Mouse (Mus musculus) urinary bladder, postnatal 14 days (tissue): ENCODE measurements at regions not wholly inside any gene's neighbourhood (a gene's known extent, or its start where the extent isn't known, plus 50 kb on each side); places are given as distances from the start of the nearest gene placed in this dataset.
"Not testable (repeated sequence)": the region's sequence is repeated elsewhere in the genome, so short reads cannot be mapped to it uniquely, and the experiment has no call there.

Experiments used
- DNase-seq: peaks from one replicate; pipeline ENCODE4 v3.0.0; 2021; ENCODE audit warnings: low spot score

DNA sequence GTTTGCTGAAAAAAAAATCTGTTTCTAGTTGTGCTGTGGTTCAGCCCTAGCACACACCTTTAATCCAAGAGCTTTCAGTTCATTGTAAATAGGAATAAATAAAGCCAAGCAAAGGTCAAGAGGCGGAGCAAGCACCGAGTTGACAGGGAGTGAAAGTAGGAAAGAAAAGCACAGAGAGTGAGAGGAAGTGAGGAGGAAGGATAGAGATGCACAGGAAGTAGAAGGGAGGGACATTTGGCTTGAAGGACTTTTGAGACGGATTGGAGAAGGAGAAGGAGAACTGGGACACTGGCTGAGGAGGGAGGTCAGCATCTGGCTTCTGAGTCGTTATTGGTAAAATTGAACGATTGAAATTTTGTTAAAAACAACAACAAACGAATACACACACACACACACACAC lies 402.0 kb upstream of the Igfbp7 start:
- no peak for DNase-seq

DNA sequence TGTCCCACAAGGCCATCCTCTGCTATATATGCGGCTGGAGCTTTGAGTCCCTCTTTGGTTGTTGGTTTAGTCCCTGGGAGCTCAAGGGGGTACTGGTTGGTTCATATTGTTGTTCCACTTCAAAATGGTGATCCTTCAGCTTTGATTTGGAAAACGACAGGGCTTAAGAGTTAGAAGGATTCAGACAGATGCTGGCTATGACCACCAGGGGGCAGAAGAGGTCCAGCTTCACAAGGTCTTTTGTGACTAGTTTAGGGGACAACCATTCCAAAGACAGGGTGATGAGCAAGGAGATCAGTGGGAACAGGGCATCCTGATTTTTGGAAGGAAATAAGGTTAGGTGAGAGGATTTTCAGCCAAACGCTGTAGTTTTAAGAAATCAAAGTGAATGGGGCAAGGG lies 399.9 kb upstream of the Igfbp7 start:
- DNase-seq, result peak; percentile 54

DNA sequence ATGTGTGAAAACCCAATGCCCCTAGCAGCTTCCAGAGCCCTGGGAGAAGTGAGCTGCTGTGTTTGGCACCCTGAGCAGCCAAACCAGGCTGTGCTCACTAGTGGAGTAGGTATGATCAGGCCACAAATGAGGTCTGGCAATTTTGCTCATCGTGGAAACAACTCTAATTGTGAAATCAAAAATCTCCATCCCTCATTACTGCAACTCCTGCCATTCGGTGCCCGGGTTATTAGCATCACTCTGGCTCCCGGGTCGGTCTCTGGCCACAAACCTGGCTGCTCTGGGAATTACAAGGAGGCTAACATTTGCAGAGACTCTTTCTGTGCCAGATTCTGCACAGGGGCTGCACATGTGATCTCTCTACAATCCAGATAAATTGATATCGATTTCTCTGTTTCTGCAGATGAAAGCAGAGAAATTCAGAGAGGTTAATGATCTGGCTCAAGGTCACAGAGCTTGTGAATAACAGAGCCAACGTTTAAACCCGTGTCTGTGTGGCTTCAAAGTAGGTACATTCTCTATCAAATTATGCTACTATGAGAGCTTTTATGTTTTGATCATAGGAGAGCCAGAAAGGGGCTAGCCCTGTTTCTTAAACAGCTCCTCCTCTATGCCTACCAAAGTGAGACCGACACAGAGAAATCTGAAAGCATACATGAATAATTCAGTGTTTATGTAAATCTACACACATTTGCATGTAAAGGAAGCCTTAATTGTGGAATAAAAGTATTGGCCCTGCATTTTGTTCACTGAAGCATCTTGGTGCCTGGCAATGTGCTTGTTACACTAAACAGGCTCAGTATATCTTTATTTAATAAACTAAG lies 398.7 kb upstream of the Igfbp7 start:
- DNase-seq, result no peak

DNA sequence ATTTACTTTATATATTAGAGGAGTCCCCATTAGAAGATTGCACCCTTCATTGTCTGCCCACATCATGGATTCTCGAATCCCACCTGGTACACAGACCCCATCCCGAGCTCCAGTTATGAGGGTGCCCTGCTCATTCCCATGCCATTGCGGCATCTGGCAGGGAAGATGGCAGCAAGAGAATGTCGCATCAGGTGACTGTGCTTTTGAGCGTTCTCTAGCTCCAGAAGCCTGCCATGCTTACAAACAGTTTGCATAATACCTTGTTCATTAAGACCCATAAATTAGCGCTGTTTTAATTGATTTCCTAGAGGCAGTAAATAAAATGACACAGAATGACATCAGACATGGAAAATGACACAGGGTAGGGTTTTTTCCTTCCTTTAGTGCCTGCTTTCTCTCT lies 398.0 kb upstream of the Igfbp7 start:
- DNase-seq, result no peak

DNA sequence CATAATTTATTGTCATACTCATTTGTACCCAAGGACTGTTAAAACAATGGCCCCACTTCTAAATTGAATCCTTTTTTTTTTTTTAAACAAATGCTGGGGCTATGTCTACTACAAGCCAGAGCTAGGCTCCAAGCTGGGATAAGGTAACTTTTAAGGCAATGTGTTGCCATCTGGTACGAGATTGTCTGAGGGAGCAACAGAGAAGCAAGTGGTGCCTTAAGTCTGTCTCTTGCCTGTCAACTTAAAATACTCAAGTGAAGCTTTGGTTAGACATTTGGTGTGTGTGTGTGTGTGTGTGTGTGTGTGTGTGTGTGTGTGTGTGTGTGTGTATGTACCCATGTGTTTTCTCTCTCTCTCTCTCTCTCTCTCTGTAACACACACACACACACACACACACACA lies 397.5 kb upstream of the Igfbp7 start:
- no peak for DNase-seq

DNA sequence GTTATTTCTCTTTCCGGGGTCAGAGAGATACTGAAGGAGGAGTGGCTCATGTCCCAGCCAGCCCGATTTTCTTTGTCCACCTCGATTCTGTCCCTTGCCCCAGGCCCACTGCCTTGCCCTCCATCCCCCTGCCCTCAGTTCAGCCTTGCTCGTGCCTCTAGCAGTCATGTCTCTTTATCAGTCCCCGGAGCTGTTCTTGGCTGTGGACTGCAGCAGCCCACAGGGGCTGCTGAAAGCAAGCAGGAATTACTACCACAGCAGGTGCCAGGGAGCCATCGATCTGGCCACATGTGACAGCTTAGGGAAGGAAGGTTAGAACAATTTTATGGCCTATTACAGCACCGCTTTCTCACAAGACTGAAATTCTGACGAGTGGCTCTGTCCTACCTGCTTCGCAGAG lies 396.3 kb upstream of the Igfbp7 start:
- no peak for DNase-seq

DNA sequence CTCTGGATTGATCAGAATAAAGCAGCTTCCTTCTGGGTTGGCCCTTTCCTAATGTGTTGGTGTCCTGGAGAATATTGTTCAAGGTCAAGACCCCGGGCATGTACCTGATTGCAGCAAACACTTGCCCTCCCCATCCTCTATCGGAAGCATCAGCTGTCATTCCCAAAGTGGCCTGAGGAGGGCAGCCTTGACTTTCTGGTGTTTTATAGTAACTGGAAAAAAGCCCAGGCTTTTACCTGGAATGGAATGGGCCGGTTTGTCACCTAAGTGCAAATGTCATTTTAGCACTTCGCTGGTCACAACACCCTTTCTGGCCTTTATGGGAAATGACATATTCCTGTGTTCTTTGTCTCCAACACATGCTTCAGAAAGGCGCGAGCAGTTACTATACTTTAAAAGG lies 395.7 kb upstream of the Igfbp7 start:
- peak; percentile 42 for DNase-seq

DNA sequence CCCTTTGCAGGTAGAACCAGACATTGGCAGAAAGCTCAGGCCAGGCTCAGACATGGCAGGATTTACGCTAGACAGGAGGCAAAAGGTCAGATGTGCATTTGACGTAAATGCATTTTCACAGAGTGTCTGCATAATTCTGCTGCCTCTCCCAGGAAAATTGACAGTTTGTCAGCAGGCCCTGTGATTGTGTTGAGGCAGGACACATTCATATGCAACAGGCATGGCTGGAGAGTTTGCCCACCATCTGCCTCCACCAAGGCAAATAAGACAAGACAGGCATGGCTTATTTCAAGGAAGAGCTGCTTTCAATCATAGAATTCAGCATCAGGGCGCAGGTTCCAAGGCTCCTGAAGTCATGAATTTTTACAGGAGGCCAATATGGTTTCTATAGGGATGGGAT lies 389.1 kb upstream of the Igfbp7 start:
- DNase-seq, result no peak

DNA sequence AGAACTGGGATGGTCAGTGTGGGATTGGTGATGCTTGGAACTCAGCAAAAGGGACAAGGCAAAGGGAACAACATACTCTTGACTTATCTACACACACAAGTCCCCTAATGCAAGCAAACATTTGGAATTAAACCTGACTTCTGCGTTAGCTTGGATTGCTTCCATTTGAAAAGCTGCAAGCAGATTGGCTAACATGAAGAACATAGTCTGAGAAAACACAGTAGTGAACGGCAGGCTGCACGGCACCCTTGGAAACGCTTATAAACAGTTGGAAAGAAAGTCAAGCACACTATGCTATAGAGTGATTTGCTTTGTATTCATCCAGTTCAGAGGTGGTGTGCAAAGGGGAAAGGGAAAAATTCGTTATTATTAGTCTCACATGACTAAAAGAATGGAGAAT lies 387.9 kb upstream of the Igfbp7 start:
- no peak for DNase-seq

DNA sequence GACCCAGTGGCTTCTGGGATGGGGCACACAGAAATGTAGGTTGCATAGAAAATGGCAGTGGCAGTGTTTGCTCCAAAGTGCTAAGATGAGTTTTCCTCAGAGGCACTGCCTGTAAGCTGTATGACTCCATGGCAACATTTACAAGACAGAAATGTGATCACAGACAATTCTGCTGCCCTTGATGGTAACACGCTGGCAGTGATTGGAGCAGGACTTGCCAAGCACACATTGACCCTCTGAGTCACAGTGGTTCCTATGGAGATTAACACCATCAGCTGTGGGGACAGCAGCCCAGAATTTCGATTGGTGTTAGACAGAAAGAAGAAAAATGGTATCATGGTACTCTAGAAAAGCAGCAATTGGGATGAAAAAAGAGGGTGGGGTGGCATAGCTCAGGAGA lies 376.1 kb upstream of the Igfbp7 start:
- no peak for DNase-seq

DNA sequence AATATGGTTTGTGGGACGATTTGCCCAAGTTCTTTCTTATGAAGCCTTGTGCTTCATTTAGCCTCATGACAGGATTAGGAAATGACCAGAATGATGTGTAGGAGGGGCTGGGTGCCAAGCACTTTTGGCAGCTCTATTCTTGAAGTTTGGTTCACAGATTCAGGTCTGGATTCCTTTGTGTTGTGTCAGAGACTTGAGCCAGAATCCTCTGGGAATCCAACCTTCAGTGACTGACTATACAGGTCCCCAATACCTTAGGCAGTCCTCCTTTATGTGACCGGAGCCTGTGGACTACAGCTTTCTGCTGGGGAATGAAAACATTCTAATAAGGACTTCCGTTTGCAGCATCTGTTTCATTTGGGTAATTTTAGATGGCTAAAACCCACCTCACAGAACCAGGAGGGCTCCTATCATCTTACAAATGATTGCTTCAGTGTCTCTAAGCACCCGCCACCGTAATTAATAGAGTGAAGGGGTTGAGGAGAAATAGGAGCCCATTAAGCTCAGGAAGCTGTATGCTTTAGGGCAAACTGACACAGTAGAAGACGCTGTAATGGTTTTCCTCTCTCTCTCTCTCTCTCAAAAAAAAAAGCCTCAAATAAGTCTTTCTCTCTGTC lies 354.7 kb upstream of the Igfbp7 start:
- no peak for DNase-seq

DNA sequence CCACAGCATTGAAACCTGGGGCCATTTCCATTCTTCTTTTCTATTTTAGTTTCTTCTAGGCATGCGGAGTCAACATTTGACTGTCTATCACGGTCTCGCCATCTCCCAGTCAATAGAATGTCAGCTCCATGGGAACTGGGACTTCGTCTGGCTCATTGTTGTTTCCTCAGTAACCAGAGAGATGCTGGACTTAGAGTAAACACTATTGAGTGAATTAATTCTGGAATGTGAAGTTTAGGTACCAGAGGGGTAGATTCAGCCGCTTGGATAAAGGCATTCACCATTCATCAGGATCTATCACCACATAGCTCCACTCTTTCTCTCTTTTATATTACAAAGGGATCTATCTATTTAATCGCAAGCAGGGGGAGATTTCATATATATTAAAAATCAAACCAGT lies 354.2 kb upstream of the Igfbp7 start:
- no peak for DNase-seq

DNA sequence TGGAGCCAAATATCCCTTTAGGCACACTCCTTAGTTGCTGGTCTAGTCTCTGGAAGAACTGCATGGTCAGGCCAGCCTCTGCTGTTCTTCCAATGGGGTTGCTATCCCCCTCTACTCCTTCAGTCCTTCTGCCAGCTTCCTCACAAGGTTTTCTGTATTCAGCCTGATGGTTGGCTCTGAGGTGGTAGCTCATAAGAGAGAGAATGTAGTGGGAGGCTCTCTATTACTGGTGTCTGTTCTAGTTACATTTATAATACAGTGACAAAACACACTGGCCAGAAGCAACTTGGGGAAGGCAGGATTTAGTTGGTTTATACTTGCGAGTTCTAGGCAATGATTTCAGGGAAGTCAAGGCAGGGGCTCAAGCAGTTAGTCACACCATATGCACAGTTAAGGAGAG lies 341.1 kb upstream of the Igfbp7 start:
- DNase-seq, result no peak

DNA sequence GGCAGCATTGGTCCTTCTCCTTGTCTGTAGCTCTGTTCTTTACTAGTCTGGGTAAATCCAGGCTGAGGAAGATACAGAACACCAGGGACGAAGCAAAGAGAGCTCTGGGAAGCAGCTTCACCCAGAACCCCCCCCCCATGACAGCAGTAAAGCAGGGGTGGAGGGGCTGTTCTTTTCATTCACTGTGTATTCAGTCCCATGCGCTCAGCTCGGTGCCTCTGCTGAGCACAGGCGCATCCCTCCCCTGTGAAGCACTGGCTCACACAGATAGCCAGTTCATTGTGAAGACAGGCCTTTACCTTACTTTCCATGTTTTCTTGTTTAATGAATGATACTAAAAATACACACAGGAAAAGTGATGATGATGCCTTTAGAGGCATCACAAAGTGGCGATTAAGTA lies 338.8 kb upstream of the Igfbp7 start:
- DNase-seq, result no peak

DNA sequence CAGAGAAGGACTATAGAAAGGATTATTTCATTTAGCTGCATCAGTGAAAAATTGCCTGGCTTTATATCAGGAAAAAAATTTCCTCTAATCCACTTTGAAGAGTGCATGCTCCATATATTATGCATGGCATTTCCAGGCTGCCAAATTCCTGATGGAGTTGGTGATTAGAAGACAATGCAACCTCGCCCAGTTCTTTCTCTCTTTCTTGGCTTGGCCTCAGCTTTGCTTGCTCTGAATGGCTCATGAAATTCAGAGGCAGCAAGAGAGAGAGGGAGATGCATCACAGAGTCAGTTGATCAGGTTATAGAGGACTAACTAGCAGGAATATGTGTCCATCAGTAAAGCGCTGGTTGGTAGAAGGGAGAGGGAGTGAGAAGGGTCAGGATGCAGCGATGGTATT lies 335.6 kb upstream of the Igfbp7 start:
- no peak for DNase-seq

DNA sequence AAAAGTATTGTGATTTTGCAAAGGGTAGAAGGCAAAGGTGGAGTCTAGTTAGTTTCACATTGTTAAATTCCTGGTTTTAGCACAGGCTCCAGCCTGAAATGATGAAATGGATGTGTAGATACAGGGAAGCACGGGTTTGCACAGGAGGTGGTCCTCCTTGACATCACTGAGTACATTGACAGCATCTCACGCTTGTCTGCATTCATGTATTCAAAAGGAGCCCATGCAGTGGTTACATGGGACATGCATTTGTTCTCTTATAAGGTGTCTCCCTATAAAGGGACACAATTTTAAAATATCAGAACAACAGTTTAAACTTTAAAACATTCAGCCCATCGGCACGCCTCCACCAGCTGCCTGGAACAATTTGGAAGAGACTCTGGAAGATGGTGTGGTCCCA lies 322.4 kb upstream of the Igfbp7 start:
- DNase-seq, result not testable (repeated sequence)

DNA sequence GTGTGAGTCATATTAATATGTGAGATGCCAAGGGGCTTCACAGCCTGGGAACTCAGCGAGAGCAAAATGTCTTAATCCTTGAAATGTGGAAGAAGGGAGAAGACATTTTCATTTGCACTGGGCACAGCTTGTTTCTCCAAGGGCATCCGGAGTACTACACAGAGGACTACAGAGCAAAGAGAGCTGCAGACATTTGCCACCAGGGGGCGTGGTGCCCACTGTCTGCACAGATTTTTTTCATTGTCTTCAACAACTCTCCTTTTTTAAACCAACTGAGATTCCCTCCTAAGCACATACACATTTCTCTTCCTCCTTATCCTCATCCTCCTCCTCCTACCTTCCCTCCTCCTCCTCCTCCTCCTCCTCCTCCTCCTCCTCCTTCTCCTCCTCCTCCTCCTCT lies 273.8 kb upstream of the Igfbp7 start:
- no peak for DNase-seq

DNA sequence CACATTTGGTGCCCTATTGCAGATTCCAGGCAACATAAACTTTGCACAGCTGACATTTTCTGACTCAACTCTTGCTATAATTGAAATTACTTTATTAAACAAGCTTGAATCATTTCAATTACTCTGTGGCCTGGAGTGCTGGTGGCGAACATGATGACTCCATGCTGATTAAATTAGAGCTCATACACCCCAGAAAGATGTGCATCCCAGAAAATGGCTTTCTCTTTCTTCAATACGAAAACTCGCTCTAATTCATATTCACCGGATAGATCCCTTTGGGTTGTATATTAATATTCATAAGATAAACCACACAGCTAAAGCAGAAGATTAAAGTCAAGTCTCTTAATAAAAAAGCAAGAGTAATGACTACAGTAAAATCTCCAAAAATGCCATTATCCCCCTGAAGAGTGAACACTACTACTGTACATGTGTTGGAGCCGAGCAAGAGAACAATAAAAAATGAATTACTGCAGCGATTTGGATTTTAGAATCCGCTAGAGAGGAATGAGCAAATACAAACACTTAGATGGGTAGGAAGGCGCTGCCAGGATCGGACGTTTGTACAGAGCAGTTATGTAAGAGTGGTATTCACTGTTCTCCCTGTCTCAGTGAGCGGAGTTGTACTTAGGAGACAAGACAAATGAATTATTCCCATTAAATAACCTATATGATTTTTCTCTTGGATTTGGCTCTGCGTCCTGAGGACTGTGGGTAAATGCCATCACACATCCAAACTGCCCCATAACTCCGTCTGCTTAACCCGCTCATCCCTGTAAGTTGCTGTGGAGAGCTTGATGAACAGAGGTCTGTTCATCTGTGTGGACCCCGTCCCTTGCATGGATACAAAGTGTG lies 264.5 kb upstream of the Igfbp7 start:
- DNase-seq, result no peak

DNA sequence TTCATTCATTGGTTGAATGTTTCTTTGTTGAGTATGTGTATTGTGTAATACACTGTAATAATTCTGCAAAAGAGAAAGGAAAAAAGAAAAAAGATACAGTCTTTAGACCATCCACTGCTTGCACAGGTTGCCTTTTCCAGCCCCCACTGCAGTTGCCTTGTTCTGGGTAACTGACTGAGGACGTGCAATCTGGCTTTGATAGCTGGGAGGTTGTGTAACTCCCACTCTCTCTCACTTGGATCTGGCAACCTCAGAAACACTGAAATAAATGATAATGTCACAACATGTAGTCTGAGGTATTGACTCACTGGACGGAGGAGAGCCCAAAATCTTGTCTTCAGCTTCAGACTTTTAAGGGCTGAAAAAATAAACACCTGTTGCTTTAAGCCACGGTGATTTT lies 255.3 kb upstream of the Igfbp7 start:
- DNase-seq, result no peak

DNA sequence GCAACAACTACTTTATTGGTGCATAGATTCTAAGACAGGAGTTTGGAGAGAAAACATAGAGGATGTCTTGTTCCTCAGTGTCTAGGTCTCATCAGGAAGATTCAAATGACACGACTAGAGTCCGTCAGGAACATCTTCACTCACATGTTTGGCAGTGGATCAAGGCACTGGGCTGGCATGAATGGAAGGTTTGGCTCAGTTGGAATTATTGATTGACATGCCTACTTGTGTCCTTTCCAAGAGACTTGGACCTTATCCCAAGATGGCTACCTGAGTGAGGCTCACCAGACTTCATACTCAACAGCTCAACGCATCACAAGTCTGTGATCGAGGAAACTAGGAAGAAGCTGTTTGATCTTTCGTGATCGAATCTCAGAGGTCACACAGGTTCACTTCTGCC lies 251.2 kb upstream of the Igfbp7 start:
- DNase-seq, result no peak

DNA sequence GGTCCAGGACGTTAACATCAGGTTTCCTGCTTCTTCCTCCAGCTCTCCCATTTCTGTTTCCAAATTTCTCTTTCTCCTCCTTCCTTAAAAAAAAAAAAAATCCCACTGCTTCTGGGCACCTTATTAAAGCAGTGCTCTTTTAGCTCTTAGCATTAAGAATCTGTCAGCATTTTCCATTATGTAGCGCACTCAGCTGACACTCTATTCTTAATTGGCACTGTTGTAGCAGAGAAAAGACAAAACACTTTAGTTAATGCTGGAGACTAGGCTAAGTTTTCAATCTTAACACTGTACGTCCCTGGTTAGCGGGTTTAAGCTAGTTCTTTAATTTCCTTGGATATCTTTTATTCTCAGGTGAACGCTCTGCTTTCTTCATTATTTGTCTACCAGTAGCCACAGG lies 236.8 kb upstream of the Igfbp7 start:
- DNase-seq, result no peak

DNA sequence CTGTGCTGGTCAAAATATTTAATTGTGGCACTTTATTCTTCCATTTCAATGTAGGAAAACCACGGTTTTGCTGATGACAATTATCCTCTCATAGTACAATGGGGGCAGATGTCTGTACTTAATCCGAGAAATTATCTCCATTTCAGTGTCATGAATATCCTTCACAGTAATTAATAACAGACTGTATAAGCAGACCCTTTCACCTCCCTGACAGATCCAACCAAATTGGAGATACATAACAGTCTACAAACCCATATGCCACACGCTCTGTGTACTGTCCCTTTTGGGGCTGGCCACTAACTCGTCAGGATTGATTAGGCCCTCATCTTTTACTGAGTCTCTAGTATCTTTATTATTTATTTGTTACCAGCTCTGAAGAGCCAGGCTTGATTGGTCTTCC lies 212.6 kb upstream of the Igfbp7 start:
- DNase-seq, result no peak

DNA sequence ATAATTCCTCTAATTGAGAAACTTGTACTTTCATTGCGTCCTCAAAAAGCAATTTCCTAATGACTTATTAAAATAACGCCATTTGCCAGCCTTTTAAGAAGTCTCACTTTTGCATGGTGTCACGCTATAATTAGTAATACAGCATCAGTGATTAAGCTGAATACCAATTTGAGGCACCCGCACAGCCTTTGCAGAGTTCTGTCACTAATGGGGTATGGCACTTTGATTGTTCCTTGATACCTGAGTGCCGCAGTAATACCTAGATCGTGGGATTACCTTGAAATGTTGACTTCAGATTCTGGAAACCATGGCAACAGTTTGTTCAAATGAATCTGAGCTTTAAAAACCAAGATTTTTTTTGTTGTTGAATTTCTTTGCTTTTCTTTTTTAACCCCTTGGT lies 202.7 kb upstream of the Igfbp7 start:
- DNase-seq, result no peak
